In the genomic region with DNA sequence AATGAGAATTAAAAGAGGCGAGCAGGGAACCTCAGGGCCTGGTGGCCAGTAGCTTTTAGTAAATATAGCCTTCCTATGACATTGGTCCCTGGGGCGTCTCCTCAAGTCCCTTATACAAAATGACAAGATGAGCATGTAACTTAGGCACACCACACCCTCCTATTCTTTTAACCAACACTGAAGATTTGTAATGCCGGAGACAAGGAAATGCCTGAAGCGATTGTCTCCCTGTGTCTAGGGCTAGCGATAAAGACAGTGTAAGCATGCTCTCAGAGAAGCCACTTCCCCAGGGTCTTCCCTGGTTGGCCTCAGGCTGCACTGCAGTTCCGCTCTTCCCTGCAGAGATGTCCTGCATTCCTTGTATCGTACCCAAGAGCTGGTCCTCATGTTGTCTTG, we compare ENCODE assay signal across 26 mouse cellular contexts. TPM values are rescaled to one million over a fixed set of nuclear protein-coding genes. Genes with fewer than 3 reads are reported as not detected.
DNase-seq lines count a peak whose midpoint lies in the region; ATAC-seq and TF ChIP-seq lines count a peak whose summit lies in the region.
"Had no signal": no experiment of that assay in that cellular context is flagged by ENCODE, and none has a peak within 500 bp of the region (broad histone marks: within the 10 kb centered on the region; RNA-seq: fewer than 3 reads in every experiment).

No protein-coding gene starts in this region.

- H3K4me2 ChIP-seq in kidney, embryonic 14.5 days (replicated peaks; ENCODE audit: low read depth, low read length) = no peak overlapping the region
- no peak overlapping the region for H3K4me2 ChIP-seq in intestine, embryonic 16.5 days (ENCODE audit: low read depth, low read length)
- H3K4me2 ChIP-seq in stomach, embryonic 14.5 days (replicated peaks; ENCODE audit: low read depth, low read length) = no peak overlapping the region
- H3K4me2 ChIP-seq: forebrain, embryonic 15.5 days; limb, embryonic 15.5 days; midbrain, embryonic 11.5 days had no signal

- 63% methylated on average over 7 of the region's 7 CpGs for WGBS in heart, adult 2 months
- 86% methylated on average over 7 of the region's 7 CpGs for WGBS in kidney, embryonic 14.5 days
- WGBS in intestine, embryonic 16.5 days = 79% methylated on average over 7 of the region's 7 CpGs
- 86% methylated on average over 7 of the region's 7 CpGs for WGBS in stomach, embryonic 14.5 days

- DNase-seq in heart, adult 2 months = no peak
- no peak for DNase-seq in heart, adult 11 months
- no peak for DNase-seq in kidney, postnatal 14 days
- no peak for DNase-seq in B cell, adult 2 months
- DNase-seq: adrenal gland, postnatal 10 days; cerebellum, adult 11 months; cerebellum, postnatal 25 days; embryo, embryonic 11 days; gastrocnemius, postnatal 14 days; retina, postnatal 1 day; right cerebral cortex, postnatal 4 days; thymus, postnatal 36 days had no signal

- no peak overlapping the region for H3K9ac ChIP-seq in heart, adult 2 months (ENCODE audit: low read depth, low read length)
- no peak overlapping the region for H3K9ac ChIP-seq in kidney, embryonic 14.5 days (ENCODE audit: low read depth, low read length)
- no peak overlapping the region for H3K9ac ChIP-seq in intestine, embryonic 16.5 days (ENCODE audit: low read depth, low read length)
- no peak overlapping the region for H3K9ac ChIP-seq in stomach, embryonic 14.5 days (replicated peaks; ENCODE audit: low read depth, low read length)
- H3K9ac ChIP-seq: forebrain, embryonic 15.5 days; limb, embryonic 15.5 days had no signal

- no peaks in the 10 kb centered on the region for H3K36me3 ChIP-seq in heart, adult 2 months (ENCODE audit: control insufficient read depth, insufficient read depth, low read length)
- H3K36me3 ChIP-seq in kidney, embryonic 14.5 days (ENCODE audit: control insufficient read depth, insufficient read depth, low read length) = peaks cover 12% of the 10 kb centered on the region; the same call in 1 of the 2 replicates
- H3K36me3 ChIP-seq in intestine, embryonic 16.5 days (ENCODE audit: control insufficient read depth, insufficient read depth, low read length) = no peaks in the 10 kb centered on the region
- no peaks in the 10 kb centered on the region for H3K36me3 ChIP-seq in stomach, embryonic 14.5 days (ENCODE audit: control insufficient read depth, insufficient read depth, low read length)
- H3K36me3 ChIP-seq: forebrain, embryonic 15.5 days had no signal

- H3K4me1 ChIP-seq in heart, adult 2 months (ENCODE audit: control insufficient read depth, insufficient read depth, low read length) = peaks cover 8% of the 10 kb centered on the region
- peaks cover 34% of the 10 kb centered on the region for H3K4me1 ChIP-seq in kidney, embryonic 14.5 days (ENCODE audit: control insufficient read depth, insufficient read depth, low read length)
- H3K4me1 ChIP-seq in intestine, embryonic 16.5 days (ENCODE audit: control insufficient read depth, insufficient read depth, low read length) = peaks cover 15% of the 10 kb centered on the region
- H3K4me1 ChIP-seq in stomach, embryonic 14.5 days (ENCODE audit: control insufficient read depth, insufficient read depth, low read length) = peaks cover 29% of the 10 kb centered on the region

- TF ChIP-seq CTCF in heart, adult 2 months (IDR thresholded peaks at IDR 0.05) = no peak

- intact Hi-C loops in heart, adult 2 months (cut with DNase I) = no loop called here

- no peaks in the 10 kb centered on the region for H3K27me3 ChIP-seq in heart, adult 2 months (ENCODE audit: control insufficient read depth, insufficient read depth, low read length)
- H3K27me3 ChIP-seq in kidney, embryonic 14.5 days (ENCODE audit: control insufficient read depth, insufficient read depth, low read length) = no peaks in the 10 kb centered on the region
- H3K27me3 ChIP-seq in intestine, embryonic 16.5 days (replicated peaks; ENCODE audit: control insufficient read depth, insufficient read depth, low read length) = no peaks in the 10 kb centered on the region
- H3K27me3 ChIP-seq in stomach, embryonic 14.5 days (ENCODE audit: control insufficient read depth, insufficient read depth, low read length) = no peaks in the 10 kb centered on the region
- H3K27me3 ChIP-seq: forebrain, embryonic 15.5 days; limb, embryonic 15.5 days had no signal

- no peaks in the 10 kb centered on the region for H3K79me2 ChIP-seq in heart, adult 2 months (replicated peaks; ENCODE audit: control insufficient read depth, insufficient read depth, low read length)

- TF ChIP-seq POLR2A in heart, adult 2 months (IDR thresholded peaks at IDR 0.05; ENCODE audit: insufficient read depth, low read depth, low read length) = no peak

- TF ChIP-seq EP300 in heart, adult 2 months (IDR thresholded peaks at IDR 0.05; ENCODE audit: insufficient read depth, low read depth, low read length) = no peak

- peak overlapping the region; percentile 38; the same call in 1 of the 2 replicates for H3K27ac ChIP-seq in heart, adult 2 months
- peak overlapping the region; percentile 38; the same call in 1 of the 2 replicates for H3K27ac ChIP-seq in kidney, embryonic 14.5 days (ENCODE audit: low read depth, low read length)
- peak overlapping the region; percentile 39; the same call in 1 of the 2 replicates for H3K27ac ChIP-seq in intestine, embryonic 16.5 days (ENCODE audit: low read length)
- peak overlapping the region; percentile 66; the same call in 1 of the 2 replicates for H3K27ac ChIP-seq in stomach, embryonic 14.5 days (ENCODE audit: low read length)
- H3K27ac ChIP-seq: layer of hippocampus, adult 2 months; limb, embryonic 15.5 days had no signal

- H3K4me3 ChIP-seq in heart, adult 2 months = no peak overlapping the region
- H3K4me3 ChIP-seq in kidney, embryonic 14.5 days (ENCODE audit: low read length) = no peak overlapping the region
- H3K4me3 ChIP-seq in intestine, embryonic 16.5 days (ENCODE audit: low read length) = no peak overlapping the region
- no peak overlapping the region for H3K4me3 ChIP-seq in stomach, embryonic 14.5 days (ENCODE audit: low read depth, low read length)
- H3K4me3 ChIP-seq: forebrain, embryonic 15.5 days; layer of hippocampus, adult 2 months; limb, embryonic 15.5 days had no signal

- no peak for ATAC-seq in kidney, embryonic 14.5 days (ENCODE audit: low FRiP score, low TSS enrichment)
- ATAC-seq in intestine, embryonic 16.5 days = no peak
- ATAC-seq in stomach, embryonic 14.5 days (ENCODE audit: insufficient number of reproducible peaks, insufficient read depth, low FRiP score, low read depth) = no peak
- no peak for ATAC-seq in megakaryocyte-erythroid progenitor cell, adult 5-6 weeks (replicated peaks; ENCODE audit: low FRiP score, low TSS enrichment, poor library complexity, severe bottlenecking)
- ATAC-seq: activated CD4-positive, CD25-positive, alpha-beta regulatory T cell, adult 4 months; CD4-positive, CD25-positive, alpha-beta regulatory T cell, adult 4 months; forebrain, embryonic 15.5 days; inflammation-experienced regulatory T-cells, adult 6 months; Patski had no signal

- H3K9me3 ChIP-seq in kidney, embryonic 14.5 days (ENCODE audit: control insufficient read depth, low read length) = no peaks in the 10 kb centered on the region
- no peaks in the 10 kb centered on the region for H3K9me3 ChIP-seq in intestine, embryonic 16.5 days (ENCODE audit: control insufficient read depth, low read length)
- no peaks in the 10 kb centered on the region for H3K9me3 ChIP-seq in stomach, embryonic 14.5 days (ENCODE audit: control insufficient read depth, low read depth, low read length)
- H3K9me3 ChIP-seq: forebrain, embryonic 15.5 days; limb, embryonic 15.5 days had no signal

RNA-seq across cellular contexts. Expression of gene Nkd1, which starts 17.8 kb away (rescaled TPM):
- 1 to 10 TPM; 2.3 to 2.9 TPM for total RNA-seq in heart, adult 2 months (2021)
- 3.4 and 3.6 TPM in 2 replicates for polyA plus RNA-seq in heart, adult 2 months (2012; rRNA removed)
- polyA plus RNA-seq in kidney, embryonic 14.5 days (2014; fragmentation: Nextera tagmentation; extraction: Ambion mirVana) = 52.4 and 60.9 TPM in 2 replicates
- 27.8 and 28.4 TPM in 2 replicates for polyA plus RNA-seq in intestine, embryonic 16.5 days (2015; fragmentation: Nextera tagmentation; extraction: Ambion mirVana)
- polyA plus RNA-seq in stomach, embryonic 14.5 days (2014; fragmentation: Nextera tagmentation; extraction: Ambion mirVana) = 31.2 and 33.7 TPM in 2 replicates
- not detected in 2 replicates for total RNA-seq in megakaryocyte-erythroid progenitor cell, adult 5-6 weeks (2014; fragmentation: Nextera tagmentation)
- total RNA-seq in megakaryocyte-erythroid progenitor cell, adult 5-6 weeks (2017) = not detected in 2 replicates
- total RNA-seq: hematopoietic stem cell, adult 5-6 weeks; monocyte, adult 5-6 weeks had no signal
- polyA plus RNA-seq: activated CD4-positive, CD25-positive, alpha-beta regulatory T cell, adult 4 months; CD4-positive, CD25-positive, alpha-beta regulatory T cell, adult 4 months; inflammation-experienced regulatory T-cells, adult 6 months had no signal
